Mouse (Mus musculus) kidney, postnatal 14 days (tissue): ENCODE measurements at regions not wholly inside any gene's neighbourhood (a gene's known extent, or its start where the extent isn't known, plus 50 kb on each side); places are given as distances from the start of the nearest gene placed in this dataset.

Experiments used
- DNase-seq: peaks from one replicate; pipeline ENCODE4 v3.0.0; 2022; ENCODE audit warnings: mixed read lengths

GRCm38 (mm10) chr6:58752496-58752895 is 78.8 kb upstream of the Herc3 start:
- peak; percentile 1 for DNase-seq

- DNase-seq = no peak
Observed at GRCm38 (mm10) chr6:58756309-58757015, 74.8 kb upstream of the Herc3 start.

GRCm38 (mm10) chr6:58757339-58757738 is 73.9 kb upstream of the Herc3 start:
- DNase-seq = no peak

GRCm38 (mm10) chr6:58770654-58771218 is 60.5 kb upstream of the Herc3 start:
- peak; percentile 60 for DNase-seq

GRCm38 (mm10) chr6:58772014-58772413 is 59.3 kb upstream of the Herc3 start:
- peak; percentile 54 for DNase-seq
